Mouse (Mus musculus) hindbrain, embryonic 12.5 days (tissue): Measurements from ENCODE around the gene Hmgb2. TPM values are rescaled to one million over a fixed set of nuclear protein-coding genes. Genes with fewer than 3 reads are reported as not detected.

ENCODE experiments used
- ATAC-seq: fragments of 200-750 bp; cut with Nextera tagmentation; 2 replicates; pipeline ENCODE4 v1.8.0; 2017; ENCODE audit warnings: moderate TSS enrichment; ENCODE audit not compliant: low FRiP score
- H3K27ac ChIP-seq: fragments of 300-500 bp; sonication (generic); 2 replicates; pipeline ENCODE4 v1.5.1; 2016; ENCODE audit warnings: mild to moderate bottlenecking
- H3K27me3 ChIP-seq: fragments of 300-500 bp; sonication (generic); 2 replicates; pipeline ENCODE4 v1.6.1; 2016; ENCODE audit warnings: mild to moderate bottlenecking
- H3K36me3 ChIP-seq: fragments of 300-500 bp; sonication (generic); 2 replicates; pipeline ENCODE4 v1.6.1; 2016; ENCODE audit warnings: mild to moderate bottlenecking
- H3K4me1 ChIP-seq: fragments of 300-500 bp; sonication (generic); 2 replicates; pipeline ENCODE4 v1.6.1; 2016
- H3K4me2 ChIP-seq: fragments of 300-500 bp; sonication (generic); replicated peaks from 2 replicates; pipeline ENCODE4 v1.6.1; 2016; ENCODE audit warnings: mild to moderate bottlenecking
- H3K4me3 ChIP-seq: fragments of 300-500 bp; sonication (generic); 2 replicates; pipeline ENCODE4 v1.5.1; 2016; ENCODE audit warnings: mild to moderate bottlenecking
- H3K9ac ChIP-seq: fragments of 300-500 bp; sonication (generic); 2 replicates; pipeline ENCODE4 v1.6.1; 2016; ENCODE audit warnings: mild to moderate bottlenecking, moderate library complexity
- H3K9me3 ChIP-seq: fragments of 300-500 bp; sonication (generic); replicated peaks from 2 replicates; pipeline ENCODE4 v1.6.1; 2016; ENCODE audit warnings: mild to moderate bottlenecking
- WGBS: fragments of 180-500 bp; shearing (Covaris S2); methylation state at CpG from one replicate; pipeline ENCODE4 v1.1.7; 2016; 5-methylcytosine and 5-hydroxymethylcytosine counted together
- polyA plus RNA-seq: library from polyadenylated mRNA; unstranded; fragments of >200 nt; fragmentation: Nextera tagmentation; extraction: Ambion mirVana; gene quantifications from 2 replicates; pipeline ENCODE4 v1.2.1, GENCODE M21; 2016

Hmgb2 gene
- polyA plus RNA-seq: 331 and 384 TPM in 2 replicates

- under 1% methylated on average over 62 of the region's 63 CpGs for WGBS
- H3K36me3 ChIP-seq: 0 out of 2 replicates have a peak, but pooled peaks cover 5% of the 10 kb centered on the region
- no peaks in the 10 kb centered on the region for H3K27me3 ChIP-seq
- H3K4me2 ChIP-seq: peak within 1 kb of the TSS; percentile 86
- peak; percentile 100 for ATAC-seq
- H3K4me1 ChIP-seq: peaks cover 9% of the 10 kb centered on the region
- peak within 1 kb of the TSS; percentile 80 for H3K4me3 ChIP-seq
- H3K9me3 ChIP-seq: no peaks in the 10 kb centered on the region
- H3K9ac ChIP-seq: peak within 1 kb of the TSS; percentile 97
- H3K27ac ChIP-seq: peak within 1 kb of the TSS; percentile 100
Measured at GRCm38 (mm10) chr8:57511316-57512118, at the start of gene Hmgb2. Gene Hmgb2 (plus strand): TSS chr8:57511907.

DNA sequence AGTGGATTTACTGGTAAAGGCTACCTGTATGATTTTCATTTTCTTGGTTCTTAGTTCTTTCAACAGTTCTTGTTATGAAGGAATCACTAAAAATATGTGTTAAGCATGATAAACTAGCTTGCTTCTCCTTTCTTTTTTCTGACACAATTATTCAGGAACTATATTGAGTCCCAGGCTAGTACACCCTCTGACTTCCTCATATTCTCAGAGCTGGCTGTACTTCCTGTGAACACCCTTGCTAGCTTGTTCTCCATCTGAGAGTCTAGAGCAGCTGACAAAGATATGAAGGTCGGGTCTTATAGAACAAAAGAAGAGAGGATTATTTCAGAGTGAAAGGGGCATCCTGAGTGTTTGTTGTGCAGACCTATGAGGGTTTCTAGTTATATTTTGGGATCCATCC is 48.9 kb upstream of the Hmgb2 start:
- 51% methylated on average over 1 of the region's 1 CpGs for WGBS
- H3K4me2 ChIP-seq: no peak overlapping the region
- H3K4me3 ChIP-seq: no peak overlapping the region
- ATAC-seq: no peak
- H3K36me3 ChIP-seq: no peaks in the 10 kb centered on the region
- H3K9me3 ChIP-seq: no peaks in the 10 kb centered on the region
- H3K27ac ChIP-seq: no peak overlapping the region
- no peaks in the 10 kb centered on the region for H3K27me3 ChIP-seq
- no peaks in the 10 kb centered on the region for H3K4me1 ChIP-seq
- no peak overlapping the region for H3K9ac ChIP-seq

DNA sequence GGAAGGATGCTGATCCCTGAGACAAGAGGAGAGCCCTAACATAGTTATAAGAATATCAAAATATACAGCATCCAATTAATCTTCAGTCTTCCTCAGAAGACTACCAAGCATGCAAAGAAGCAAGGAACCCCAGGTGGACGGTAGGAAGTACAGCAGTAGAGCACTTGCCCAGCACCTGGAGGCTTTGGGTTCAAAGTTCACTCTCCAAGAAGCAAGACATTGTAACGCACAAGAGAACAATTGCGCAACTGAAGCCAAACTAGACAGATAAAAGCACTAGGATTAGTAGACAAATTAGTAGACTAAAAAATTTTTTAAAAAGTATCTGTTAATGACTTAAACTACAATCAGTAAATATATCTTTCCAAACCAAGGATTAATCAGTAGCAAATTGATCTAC is 48.0 kb upstream of the Hmgb2 start:
- Histone ChIP-seq H3K9ac (no peak overlapping the region), H3K36me3 (no peaks in the 10 kb centered on the region), H3K4me3 (no peak overlapping the region), H3K9me3 (no peaks in the 10 kb centered on the region), H3K4me2 (no peak overlapping the region), H3K27ac (no peak overlapping the region), H3K4me1 (no peaks in the 10 kb centered on the region), H3K27me3 (no peaks in the 10 kb centered on the region)
- no peak for ATAC-seq
- WGBS: 88% methylated on average over 3 of the region's 3 CpGs

- Histone ChIP-seq H3K4me2 (no peak overlapping the region), H3K27me3 (no peaks in the 10 kb centered on the region), H3K4me3 (no peak overlapping the region), H3K4me1 (no peaks in the 10 kb centered on the region), H3K9me3 (no peaks in the 10 kb centered on the region), H3K36me3 (no peaks in the 10 kb centered on the region), H3K27ac (no peak overlapping the region), H3K9ac (no peak overlapping the region)
- 70% methylated on average over 5 of the region's 5 CpGs for WGBS
- ATAC-seq: no peak
Measured at GRCm38 (mm10) chr8:57468624-57469023, 43.1 kb upstream of the Hmgb2 start.

GRCm38 (mm10) chr8:57470863-57471262 is 40.8 kb upstream of the Hmgb2 start:
- no peaks in the 10 kb centered on the region for H3K27me3 ChIP-seq
- no peak overlapping the region for H3K4me3 ChIP-seq
- H3K4me1 ChIP-seq: no peaks in the 10 kb centered on the region
- H3K9ac ChIP-seq: no peak overlapping the region
- ATAC-seq: no peak
- no peak overlapping the region for H3K4me2 ChIP-seq
- H3K36me3 ChIP-seq: no peaks in the 10 kb centered on the region
- no peaks in the 10 kb centered on the region for H3K9me3 ChIP-seq
- 92% methylated on average over 5 of the region's 5 CpGs for WGBS
- H3K27ac ChIP-seq: no peak overlapping the region

GRCm38 (mm10) chr8:57473751-57474150 is 38.0 kb upstream of the Hmgb2 start:
- no peak for ATAC-seq
- Histone ChIP-seq H3K4me3 (no peak overlapping the region), H3K9ac (no peak overlapping the region), H3K27ac (no peak overlapping the region), H3K4me2 (no peak overlapping the region), H3K4me1 (no peaks in the 10 kb centered on the region), H3K9me3 (no peaks in the 10 kb centered on the region), H3K27me3 (no peaks in the 10 kb centered on the region), H3K36me3 (no peaks in the 10 kb centered on the region)
- WGBS: 83% methylated on average over 6 of the region's 6 CpGs

DNA sequence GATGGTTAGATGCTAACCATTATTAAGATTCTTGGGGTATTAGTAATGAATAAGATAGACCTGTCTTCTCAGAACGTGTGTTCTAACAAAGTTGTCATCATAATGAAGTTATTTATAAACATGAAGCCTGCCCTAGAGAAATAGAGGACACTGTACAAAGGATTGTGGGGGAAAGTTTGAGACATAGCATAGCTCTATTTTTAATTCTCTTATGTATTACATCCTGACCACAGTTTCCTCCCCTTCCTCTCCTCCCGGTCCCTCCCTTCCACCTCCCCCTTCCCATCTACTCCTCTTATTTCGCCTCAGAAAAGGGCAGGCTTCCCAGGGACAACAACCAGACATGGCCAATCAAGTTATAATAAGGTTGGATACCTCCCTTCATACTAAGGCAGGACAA is 33.3 kb upstream of the Hmgb2 start:
- H3K4me1 ChIP-seq: no peaks in the 10 kb centered on the region
- no peak for ATAC-seq
- no peaks in the 10 kb centered on the region for H3K9me3 ChIP-seq
- no peak overlapping the region for H3K27ac ChIP-seq
- 86% methylated on average over 3 of the region's 3 CpGs for WGBS
- H3K27me3 ChIP-seq: no peaks in the 10 kb centered on the region
- no peak overlapping the region for H3K4me3 ChIP-seq
- H3K9ac ChIP-seq: no peak overlapping the region
- H3K36me3 ChIP-seq: peaks cover 11% of the 10 kb centered on the region
- no peak overlapping the region for H3K4me2 ChIP-seq

- Histone ChIP-seq H3K27me3 (no peaks in the 10 kb centered on the region), H3K36me3 (peaks cover 11% of the 10 kb centered on the region), H3K9me3 (no peaks in the 10 kb centered on the region), H3K4me2 (no peak overlapping the region), H3K4me3 (no peak overlapping the region), H3K4me1 (no peaks in the 10 kb centered on the region), H3K9ac (no peak overlapping the region), H3K27ac (no peak overlapping the region)
- 92% methylated on average over 8 of the region's 8 CpGs for WGBS
- no peak for ATAC-seq
Measured at GRCm38 (mm10) chr8:57479700-57480099, 32.0 kb upstream of the Hmgb2 start.

DNA sequence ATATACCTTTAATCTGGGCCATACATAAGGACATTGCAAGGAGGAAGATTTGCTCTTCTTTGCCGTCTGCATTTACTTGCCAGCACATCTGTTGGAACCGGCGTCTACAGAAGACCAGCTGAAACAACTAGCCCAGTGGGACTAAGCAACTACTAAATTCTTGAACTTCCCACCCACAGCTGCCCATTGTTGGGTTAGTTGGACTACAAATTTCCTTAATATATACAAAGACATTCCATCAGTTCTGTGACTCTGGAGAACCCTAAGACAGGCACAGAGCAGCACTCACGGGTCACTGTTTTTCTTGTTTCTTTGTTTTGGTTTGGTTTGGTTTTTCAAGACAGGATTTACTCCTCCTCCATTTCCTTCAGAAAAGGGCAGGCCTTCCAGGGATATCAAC is 31.1 kb upstream of the Hmgb2 start:
- Histone ChIP-seq H3K27me3 (no peaks in the 10 kb centered on the region), H3K4me2 (no peak overlapping the region), H3K36me3 (peaks cover 11% of the 10 kb centered on the region), H3K4me1 (peaks cover 5% of the 10 kb centered on the region), H3K9ac (no peak overlapping the region), H3K4me3 (no peak overlapping the region), H3K9me3 (no peaks in the 10 kb centered on the region), H3K27ac (no peak overlapping the region)
- 78% methylated on average over 4 of the region's 4 CpGs for WGBS
- ATAC-seq: no peak

GRCm38 (mm10) chr8:57486491-57487440 is 24.9 kb upstream of the Hmgb2 start:
- Histone ChIP-seq H3K27me3 (no peaks in the 10 kb centered on the region), H3K9me3 (no peaks in the 10 kb centered on the region), H3K36me3 (peaks cover 10% of the 10 kb centered on the region), H3K4me3 (peak overlapping the region; percentile 97), H3K4me1 (peaks cover 7% of the 10 kb centered on the region), H3K9ac (peak overlapping the region; percentile 97), H3K4me2 (peak overlapping the region; percentile 70), H3K27ac (peak overlapping the region; percentile 99)
- under 1% methylated on average over 54 of the region's 54 CpGs for WGBS
- ATAC-seq: peak; percentile 77

GRCm38 (mm10) chr8:57487441-57488155 is 24.1 kb upstream of the Hmgb2 start, which contains the start of gene Sap30:
Gene Sap30 (minus strand): TSS chr8:57487860.
- H3K4me3 ChIP-seq: peak within 1 kb of the TSS; percentile 97
- no peaks in the 10 kb centered on the region for H3K9me3 ChIP-seq
- H3K9ac ChIP-seq: peak within 1 kb of the TSS; percentile 97
- under 1% methylated on average over 65 of the region's 66 CpGs for WGBS
- H3K4me2 ChIP-seq: peak within 1 kb of the TSS; percentile 70
- peaks cover 7% of the 10 kb centered on the region for H3K4me1 ChIP-seq
- H3K36me3 ChIP-seq: peaks cover 3% of the 10 kb centered on the region; the same call in 1 of the 2 replicates
- H3K27ac ChIP-seq: peak within 1 kb of the TSS; percentile 99
- no peaks in the 10 kb centered on the region for H3K27me3 ChIP-seq
- peak; percentile 96 for ATAC-seq
